Mouse (Mus musculus) MEL (cell line): Measurements from ENCODE around the gene Gigyf1. TPM values are rescaled to one million over a fixed set of nuclear protein-coding genes. Genes with fewer than 3 reads are reported as not detected.

ENCODE experiments used
- DNase-seq: peaks from one replicate; pipeline ENCODE4 v3.0.0; 2011; ENCODE audit warnings: low read depth, low spot score
- H3K27ac ChIP-seq: 2 replicates; pipeline ENCODE4 v1.5.1; 2012; ENCODE audit warnings: low read depth, mild to moderate bottlenecking, control low read depth, low read length, moderate library complexity; ENCODE audit not compliant: control insufficient read depth
- H3K27me3 ChIP-seq, 2 experiments: fragments of 150-350 bp in 1 of 2; sonication (generic) in 1 of 2; 2 replicates each; pipeline ENCODE4 v1.6.1; 2012; ENCODE audit warnings: low read length in 2 of 2, mild to moderate bottlenecking in 2 of 2, improper control_type of control experiment in 1 of 2, moderate library complexity in 1 of 2; ENCODE audit not compliant: insufficient read depth in 2 of 2, control insufficient read depth in 1 of 2
- H3K36me3 ChIP-seq, 2 experiments: 2 replicates each; pipeline ENCODE4 v1.6.1; 2012 to 2014; ENCODE audit warnings: low read length in 2 of 2, improper control_type of control experiment in 1 of 2, inconsistent platforms in 1 of 2, mild to moderate bottlenecking in 1 of 2; ENCODE audit not compliant: insufficient read depth in 2 of 2, control insufficient read depth in 1 of 2
- H3K4me1 ChIP-seq, 2 experiments: fragments of 150-350 bp in 1 of 2; sonication (generic) in 1 of 2; 2 replicates each; pipeline ENCODE4 v1.6.1; 2012; ENCODE audit warnings: low read length in 2 of 2, improper control_type of control experiment in 1 of 2, mild to moderate bottlenecking in 1 of 2; ENCODE audit not compliant: insufficient read depth in 2 of 2, control insufficient read depth in 1 of 2
- H3K4me3 ChIP-seq, 2 experiments: fragments of 150-350 bp in 1 of 2; sonication (generic) in 1 of 2; 2 replicates each; pipeline ENCODE4 v1.5.1; 2012; ENCODE audit warnings: low read depth in 2 of 2, low read length in 2 of 2, mild to moderate bottlenecking in 2 of 2, moderate library complexity in 2 of 2, control low read depth in 1 of 2, improper control_type of control experiment in 1 of 2; ENCODE audit not compliant: control insufficient read depth in 1 of 2, insufficient read depth in 1 of 2
- H3K79me2 ChIP-seq: 2 replicates; pipeline ENCODE4 v1.6.1; 2012; ENCODE audit warnings: mild to moderate bottlenecking, low read length, moderate library complexity; ENCODE audit not compliant: control insufficient read depth, poor library complexity, insufficient read depth
- H3K9ac ChIP-seq: 2 replicates; pipeline ENCODE4 v1.6.1; 2012; ENCODE audit warnings: low read depth, mild to moderate bottlenecking, control low read depth, low read length, moderate library complexity; ENCODE audit not compliant: control insufficient read depth, poor library complexity, severe bottlenecking
- H3K9me3 ChIP-seq: fragments of 150-350 bp; sonication (generic); replicated peaks from 2 replicates; pipeline ENCODE4 v1.6.1; 2012; ENCODE audit warnings: mild to moderate bottlenecking, low read length, improper control_type of control experiment, moderate library complexity; ENCODE audit not compliant: insufficient read depth
- CTCF ChIP-seq, 3 experiments: IDR thresholded peaks in 2 of 3; conservative IDR thresholded peaks in 1 of 3; 2 replicates each; pipeline ENCODE4 v1.5.1; 2011 to 2012; ENCODE audit warnings: low read length in 3 of 3, low read depth in 2 of 3, mild to moderate bottlenecking in 2 of 3, improper control_type of control experiment in 1 of 3, inconsistent platforms in 1 of 3, mixed read lengths in 1 of 3, moderate library complexity in 1 of 3; ENCODE audit not compliant: control insufficient read depth in 1 of 3, insufficient read depth in 1 of 3, poor library complexity in 1 of 3, severe bottlenecking in 1 of 3
- E2F4 ChIP-seq: IDR thresholded peaks from 2 replicates; pipeline ENCODE4 v1.6.1; 2011; ENCODE audit warnings: low read depth, low read length, improper control_type of control experiment, borderline replicate concordance
- EP300 ChIP-seq, 2 experiments: IDR thresholded peaks; 2 replicates each; pipeline ENCODE4 v1.6.1; 2011; ENCODE audit warnings: improper control_type of control experiment in 2 of 2, low read length in 2 of 2, low read depth in 1 of 2, mild to moderate bottlenecking in 1 of 2
- ETS1 ChIP-seq: IDR thresholded peaks from 2 replicates; pipeline ENCODE4 v1.6.1; 2012; ENCODE audit warnings: low read depth, mild to moderate bottlenecking, inconsistent platforms, low read length, improper control_type of control experiment, moderate library complexity
- GABPA ChIP-seq: IDR thresholded peaks from 2 replicates; pipeline ENCODE4 v1.6.1; 2012; ENCODE audit warnings: low read depth, mild to moderate bottlenecking, inconsistent platforms, low read length, improper control_type of control experiment, moderate library complexity
- KAT2A ChIP-seq: conservative IDR thresholded peaks from 2 replicates; pipeline ENCODE4 v1.6.1; 2012; ENCODE audit warnings: low read depth, low read length, improper control_type of control experiment, inconsistent platforms
- MAFK ChIP-seq: IDR thresholded peaks from 2 replicates; pipeline ENCODE4 v1.6.1; 2011; ENCODE audit warnings: low read depth, mild to moderate bottlenecking, low read length, improper control_type of control experiment, borderline replicate concordance
- MAX ChIP-seq: IDR thresholded peaks from 2 replicates; pipeline ENCODE4 v1.6.1; 2011; ENCODE audit warnings: low read length, improper control_type of control experiment
- MEF2A ChIP-seq: IDR thresholded peaks from 2 replicates; pipeline ENCODE4 v1.6.1; 2014; ENCODE audit warnings: low read depth, mild to moderate bottlenecking, inconsistent platforms, low read length, improper control_type of control experiment; ENCODE audit not compliant: poor library complexity, insufficient replicate concordance, severe bottlenecking; ENCODE audit errors: extremely low read depth
- MXI1 ChIP-seq: IDR thresholded peaks from 2 replicates; pipeline ENCODE4 v1.6.1; 2011; ENCODE audit warnings: mild to moderate bottlenecking, low read depth, low read length, improper control_type of control experiment
- MYC ChIP-seq: IDR thresholded peaks from 2 replicates; pipeline ENCODE4 v1.6.1; 2011; ENCODE audit warnings: low read depth, mild to moderate bottlenecking, low read length, improper control_type of control experiment, moderate library complexity
- NELFE ChIP-seq: IDR thresholded peaks from 2 replicates; pipeline ENCODE4 v1.6.1; 2011; ENCODE audit warnings: low read depth, low read length, improper control_type of control experiment
- NRF1 ChIP-seq: IDR thresholded peaks from 2 replicates; pipeline ENCODE4 v1.6.1; 2014; ENCODE audit warnings: low read depth, mild to moderate bottlenecking, inconsistent platforms, low read length, improper control_type of control experiment, moderate library complexity; ENCODE audit not compliant: poor library complexity, insufficient read depth, severe bottlenecking
- POLR2A ChIP-seq, 2 experiments: IDR thresholded peaks; 2 replicates each; pipeline ENCODE4 v1.6.1; 2011 to 2012; ENCODE audit warnings: low read length in 2 of 2, mild to moderate bottlenecking in 2 of 2, control low read depth in 1 of 2, improper control_type of control experiment in 1 of 2, low read depth in 1 of 2, moderate library complexity in 1 of 2; ENCODE audit not compliant: control insufficient read depth in 1 of 2, insufficient read depth in 1 of 2, poor library complexity in 1 of 2
- SIN3A ChIP-seq: IDR thresholded peaks from 2 replicates; pipeline ENCODE4 v1.6.1; 2012; ENCODE audit warnings: low read length, improper control_type of control experiment, inconsistent platforms
- SMC3 ChIP-seq: IDR thresholded peaks from 2 replicates; pipeline ENCODE4 v1.6.1; 2011; ENCODE audit warnings: low read depth, low read length, improper control_type of control experiment
- TBP ChIP-seq: IDR thresholded peaks from 2 replicates; pipeline ENCODE4 v1.8.0; 2011; ENCODE audit warnings: low read depth, low read length, improper control_type of control experiment
- USF1 ChIP-seq: IDR thresholded peaks from 2 replicates; pipeline ENCODE4 v1.6.1; 2014; ENCODE audit warnings: low read depth, mild to moderate bottlenecking, inconsistent platforms, low read length, improper control_type of control experiment, moderate library complexity
- ZMIZ1 ChIP-seq: IDR thresholded peaks from 2 replicates; pipeline ENCODE4 v1.6.1; 2012; ENCODE audit warnings: low read depth, mild to moderate bottlenecking, inconsistent platforms, low read length, improper control_type of control experiment, moderate library complexity
- polyA plus RNA-seq, 2 experiments: library from polyadenylated mRNA; stranded (reverse) in 1 of 2; unstranded in 1 of 2; fragments of >175 nt in 1 of 2; fragments of >200 nt in 1 of 2; gene quantifications; 2 replicates each; pipeline versions ENCODE4 v1.2.1 to v1.2.4; 2012; ENCODE audit warnings: low replicate concordance in 2 of 2, low read depth in 1 of 2; ENCODE audit not compliant: insufficient read length in 2 of 2, insufficient read depth in 1 of 2, missing spikeins in 1 of 2
- total RNA-seq: library from RNA; depleted of rRNA; stranded (reverse); fragments of 300-350 nt; gene quantifications from 2 replicates; pipeline ENCODE4 v1.2.3, GENCODE M21; 2012

Gigyf1 gene
- total and polyA plus RNA-seq, 3 experiments: 5.1 to 24.6 TPM; not detected in 1

GRCm38 (mm10) chr5:137501709-137502666, 16.4 kb upstream of the Gigyf1 start, which contains the start of gene Pop7 (continued):
- TF ChIP-seq SMC3 (peak; percentile 41), MXI1 (peak; percentile 91), CTCF (IDR thresholded peaks at IDR 0.05 in 2 of 3, conservative IDR thresholded peaks at IDR 0.05 in 1 of 3; ENCODE audit: control insufficient read depth in 1 of 3, insufficient read depth in 1 of 3, low read depth in 2 of 3, low read length in 3 of 3, poor library complexity in 1 of 3, severe bottlenecking in 1 of 3) (peak; percentile 71 to 92 (median 89)), MAX (peak; percentile 89), USF1 (peak; percentile 95)

DNA sequence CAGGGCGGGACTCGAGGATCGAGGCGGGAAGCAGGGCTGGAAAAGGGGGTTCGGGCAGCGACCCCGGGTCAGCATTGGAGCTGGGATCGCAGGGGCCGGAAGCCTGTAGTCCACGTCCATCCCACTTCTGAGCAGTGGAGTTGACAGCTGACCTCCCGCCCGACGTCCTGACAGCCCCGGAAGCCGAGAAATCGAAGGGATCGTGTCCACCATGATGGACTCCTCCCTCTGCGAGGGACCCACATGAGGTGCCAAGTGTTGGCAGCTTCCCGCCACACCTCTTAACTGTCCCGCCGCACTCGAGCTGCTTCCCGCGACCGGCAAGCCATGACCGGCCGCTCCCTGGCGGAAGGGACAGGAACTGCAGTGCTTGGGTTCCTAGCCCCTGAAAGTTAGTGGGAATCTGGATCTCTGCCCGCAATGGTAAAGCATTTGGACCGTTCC, 15.7 kb upstream of the Gigyf1 start:
- Histone ChIP-seq H3K27ac (peak overlapping the region; percentile 69), H3K36me3 (peaks cover 0 to 25% of the 10 kb centered on the region in 2 experiments; a peak in 3 of 4 replicates), H3K27me3 (no peaks in the 10 kb centered on the region), H3K9me3 (no peaks in the 10 kb centered on the region), H3K4me3 (peak overlapping the region; percentile 48 to 55), H3K79me2 (peaks cover 13% of the 10 kb centered on the region), H3K9ac (peak overlapping the region; percentile 73), H3K4me1 (peaks cover 6 to 13% of the 10 kb centered on the region in 2 experiments)
- peak; percentile 94 for DNase-seq
- TF ChIP-seq CTCF (IDR thresholded peaks at IDR 0.05 in 2 of 3, conservative IDR thresholded peaks at IDR 0.05 in 1 of 3; ENCODE audit: control insufficient read depth in 1 of 3, insufficient read depth in 1 of 3, low read depth in 2 of 3, low read length in 3 of 3, poor library complexity in 1 of 3, severe bottlenecking in 1 of 3) (peak; percentile 66 to 86 (median 71)), ETS1 (no peak; the same call in 1 of the 2 replicates), NRF1 (no peak), E2F4 (peak; percentile 94), ZMIZ1 (peak; percentile 72; the same call in 1 of the 2 replicates), MEF2A (no peak), MAX (peak; percentile 74), TBP (peak; percentile 51; the same call in 1 of the 2 replicates), SMC3 (peak; percentile 40), POLR2A (IDR thresholded peaks at IDR 0.05; ENCODE audit: control insufficient read depth in 1 of 2, insufficient read depth in 1 of 2, low read depth in 1 of 2, low read length in 2 of 2, poor library complexity in 1 of 2) (peak in 1 of 2 experiments; percentile 52; a peak in 1 of 4 replicates), NELFE (no peak), EP300 (IDR thresholded peaks at IDR 0.05; ENCODE audit: low read depth in 1 of 2, low read length in 2 of 2) (0 out of 4 replicates have a peak, but pooled peaks of 1 of the 2 experiments have one; percentile 11), MYC (peak; percentile 73; the same call in 1 of the 2 replicates), GABPA (no peak), MAFK (no peak), KAT2A (no peak), SIN3A (no peak; the same call in 1 of the 2 replicates), MXI1 (peak; percentile 49)
